Mouse (Mus musculus): ENCODE results near the gene Ptprm. TPM values are rescaled to one million over a fixed set of nuclear protein-coding genes. Genes with fewer than 3 reads are reported as not detected.

The Ptprm gene
- total and polyA plus RNA-seq, 3 experiments = not detected

- no peaks in the 10 kb centered on the region for H3K79me2 ChIP-seq (ENCODE audit: control insufficient read depth, insufficient read depth, low read length, poor library complexity)
- no peak overlapping the region for H3K9ac ChIP-seq (ENCODE audit: control insufficient read depth, low read depth, low read length, poor library complexity, severe bottlenecking)
- no peak overlapping the region for H3K4me3 ChIP-seq (ENCODE audit: control insufficient read depth in 1 of 2, insufficient read depth in 1 of 2, low read depth in 2 of 2, low read length in 2 of 2)
- DNase-seq (ENCODE audit: low read depth, low spot score) = no peak
- TF ChIP-seq POLR2AphosphoS2 (IDR thresholded peaks at IDR 0.05; ENCODE audit: low read length) (no peak), TBP (IDR thresholded peaks at IDR 0.05; ENCODE audit: low read depth, low read length) (no peak), MEF2A (IDR thresholded peaks at IDR 0.05; ENCODE audit: extremely low read depth, insufficient replicate concordance, low read depth, low read length, poor library complexity, severe bottlenecking) (no peak)
- no peaks in the 10 kb centered on the region for H3K27me3 ChIP-seq (ENCODE audit: control insufficient read depth in 1 of 2, insufficient read depth in 2 of 2, low read length in 2 of 2)
- no peaks in the 10 kb centered on the region for H3K36me3 ChIP-seq (ENCODE audit: control insufficient read depth in 1 of 2, insufficient read depth in 2 of 2, low read length in 2 of 2)
- no peaks in the 10 kb centered on the region for H3K4me1 ChIP-seq (ENCODE audit: control insufficient read depth in 1 of 2, insufficient read depth in 2 of 2, low read length in 2 of 2)
- H3K27ac ChIP-seq (ENCODE audit: control insufficient read depth, low read depth, low read length) = no peak overlapping the region
- H3K9me3 ChIP-seq (replicated peaks; ENCODE audit: insufficient read depth, low read length) = no peaks in the 10 kb centered on the region
Observed at GRCm38 (mm10) chr17:66746506-66746905, 607.8 kb downstream of the Ptprm start.

GRCm38 (mm10) chr17:66743321-66743720 lies 610.9 kb downstream of the Ptprm start:
- no peak for DNase-seq (ENCODE audit: low read depth, low spot score)
- H3K9ac ChIP-seq (ENCODE audit: control insufficient read depth, low read depth, low read length, poor library complexity, severe bottlenecking) = no peak overlapping the region
- no peak overlapping the region for H3K4me3 ChIP-seq (ENCODE audit: control insufficient read depth in 1 of 2, insufficient read depth in 1 of 2, low read depth in 2 of 2, low read length in 2 of 2)
- H3K4me1 ChIP-seq (ENCODE audit: control insufficient read depth in 1 of 2, insufficient read depth in 2 of 2, low read length in 2 of 2) = no peaks in the 10 kb centered on the region
- H3K27me3 ChIP-seq (ENCODE audit: control insufficient read depth in 1 of 2, insufficient read depth in 2 of 2, low read length in 2 of 2) = no peaks in the 10 kb centered on the region
- H3K9me3 ChIP-seq (replicated peaks; ENCODE audit: insufficient read depth, low read length) = no peaks in the 10 kb centered on the region
- no peak overlapping the region for H3K27ac ChIP-seq (ENCODE audit: control insufficient read depth, low read depth, low read length)
- no peaks in the 10 kb centered on the region for H3K79me2 ChIP-seq (ENCODE audit: control insufficient read depth, insufficient read depth, low read length, poor library complexity)
- no peaks in the 10 kb centered on the region for H3K36me3 ChIP-seq (ENCODE audit: control insufficient read depth in 1 of 2, insufficient read depth in 2 of 2, low read length in 2 of 2)
- TF ChIP-seq RCOR1 (IDR thresholded peaks at IDR 0.05; ENCODE audit: low read depth, low read length) = no peak
- no peak for TF ChIP-seq ZMIZ1 (IDR thresholded peaks at IDR 0.05; ENCODE audit: low read depth, low read length)
- TF ChIP-seq SIN3A (IDR thresholded peaks at IDR 0.05; ENCODE audit: low read length) = no peak
- no peak for TF ChIP-seq UBTF (IDR thresholded peaks at IDR 0.05; ENCODE audit: borderline replicate concordance, insufficient read depth, low read depth, low read length)
- no peak for TF ChIP-seq TAL1 (IDR thresholded peaks at IDR 0.05; ENCODE audit: low read length)
- TF ChIP-seq CHD2 (IDR thresholded peaks at IDR 0.05; ENCODE audit: low read length) = no peak
- TF ChIP-seq MYC (IDR thresholded peaks at IDR 0.05; ENCODE audit: low read depth, low read length) = no peak
- TF ChIP-seq MYB (IDR thresholded peaks at IDR 0.05; ENCODE audit: low read depth, low read length) = no peak
- TF ChIP-seq CTCF (IDR thresholded peaks at IDR 0.05 in 2 of 3, conservative IDR thresholded peaks at IDR 0.05 in 1 of 3; ENCODE audit: control insufficient read depth in 1 of 3, insufficient read depth in 1 of 3, low read depth in 2 of 3, low read length in 3 of 3, poor library complexity in 1 of 3, severe bottlenecking in 1 of 3) = no peak
- no peak for TF ChIP-seq NRF1 (IDR thresholded peaks at IDR 0.05; ENCODE audit: insufficient read depth, low read depth, low read length, poor library complexity, severe bottlenecking)

GRCm38 (mm10) chr17:66738779-66739345 lies 615.4 kb downstream of the Ptprm start:
- Histone ChIP-seq H3K9ac (ENCODE audit: control insufficient read depth, low read depth, low read length, poor library complexity, severe bottlenecking) (no peak overlapping the region), H3K9me3 (replicated peaks; ENCODE audit: insufficient read depth, low read length) (no peaks in the 10 kb centered on the region), H3K79me2 (ENCODE audit: control insufficient read depth, insufficient read depth, low read length, poor library complexity) (no peaks in the 10 kb centered on the region), H3K27me3 (ENCODE audit: control insufficient read depth in 1 of 2, insufficient read depth in 2 of 2, low read length in 2 of 2) (no peaks in the 10 kb centered on the region), H3K4me1 (ENCODE audit: control insufficient read depth in 1 of 2, insufficient read depth in 2 of 2, low read length in 2 of 2) (no peaks in the 10 kb centered on the region), H3K27ac (ENCODE audit: control insufficient read depth, low read depth, low read length) (no peak overlapping the region), H3K4me3 (ENCODE audit: control insufficient read depth in 1 of 2, insufficient read depth in 1 of 2, low read depth in 2 of 2, low read length in 2 of 2) (no peak overlapping the region), H3K36me3 (ENCODE audit: control insufficient read depth in 1 of 2, insufficient read depth in 2 of 2, low read length in 2 of 2) (no peaks in the 10 kb centered on the region)
- no peak for DNase-seq (ENCODE audit: low read depth, low spot score)
- no peak for TF ChIP-seq MAZ (IDR thresholded peaks at IDR 0.05; ENCODE audit: low read depth, low read length)
- TF ChIP-seq TCF12 (IDR thresholded peaks at IDR 0.05; ENCODE audit: low read depth, low read length) = no peak
- no peak for TF ChIP-seq CHD1 (IDR thresholded peaks at IDR 0.05; ENCODE audit: low read depth, low read length)
- no peak for TF ChIP-seq USF1 (IDR thresholded peaks at IDR 0.05; ENCODE audit: low read depth, low read length)
- no peak for TF ChIP-seq CHD2 (IDR thresholded peaks at IDR 0.05; ENCODE audit: low read length)
- TF ChIP-seq SMC3 (IDR thresholded peaks at IDR 0.05; ENCODE audit: low read depth, low read length) = no peak
- no peak for TF ChIP-seq MYB (IDR thresholded peaks at IDR 0.05; ENCODE audit: low read depth, low read length)
- TF ChIP-seq BHLHE40 (IDR thresholded peaks at IDR 0.05; ENCODE audit: borderline replicate concordance, low read depth, low read length) = no peak
- TF ChIP-seq POLR2A (IDR thresholded peaks at IDR 0.05; ENCODE audit: control insufficient read depth in 1 of 2, insufficient read depth in 1 of 2, low read depth in 1 of 2, low read length in 2 of 2, poor library complexity in 1 of 2) = no peak
- no peak for TF ChIP-seq SIN3A (IDR thresholded peaks at IDR 0.05; ENCODE audit: low read length)
- no peak for TF ChIP-seq POLR2AphosphoS2 (IDR thresholded peaks at IDR 0.05; ENCODE audit: low read length)
